Mouse (Mus musculus): ENCODE results near the gene Myoz1. TPM values are rescaled to one million over a fixed set of nuclear protein-coding genes. Genes with fewer than 3 reads are reported as not detected.

Gene Myoz1
- polyA plus RNA-seq, 1 experiment = 0.50 TPM

DNA sequence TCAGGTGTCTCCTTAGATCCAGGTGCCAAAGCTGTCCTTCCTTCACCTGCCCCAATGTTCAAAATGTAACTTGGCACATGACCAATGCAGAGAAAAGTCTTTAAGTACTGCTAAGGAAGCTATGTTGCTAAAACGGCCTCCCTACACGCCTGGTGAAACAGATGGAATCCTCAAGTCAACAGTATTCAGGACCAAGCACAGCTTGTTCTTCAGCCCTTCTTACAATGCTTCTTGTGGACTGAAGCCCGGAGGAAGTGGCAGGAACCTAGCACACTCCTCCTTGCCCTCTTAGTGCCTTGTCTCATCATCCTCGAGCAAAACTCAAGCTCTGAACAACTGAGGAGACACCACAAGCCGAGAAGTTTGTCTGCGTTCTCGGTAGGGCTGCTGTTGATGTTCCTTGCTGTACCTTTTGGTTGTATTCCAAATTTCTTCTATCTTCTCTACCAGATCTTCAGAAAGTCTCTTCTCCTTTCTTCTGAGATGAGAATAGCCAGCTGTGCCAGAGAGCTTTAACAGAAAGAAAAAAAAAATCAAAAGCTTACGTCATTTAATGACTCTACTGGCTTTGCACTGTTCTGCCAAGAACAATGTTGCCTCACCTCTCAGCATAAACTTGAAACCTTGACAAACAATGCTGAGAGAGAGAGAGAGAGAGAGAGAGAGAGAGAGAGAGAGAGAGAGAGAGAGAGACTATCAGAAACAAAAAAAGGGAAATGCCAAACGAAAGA lies 48.8 kb downstream of the Myoz1 start:
- Histone ChIP-seq H3K79me3 (ENCODE audit: low read depth) (peaks cover 3% of the 10 kb centered on the region), H3K4me3 (ENCODE audit: insufficient read depth, poor library complexity, severe bottlenecking) (no peak overlapping the region), H3K36me3 (ENCODE audit: control insufficient read depth, insufficient read depth) (no peaks in the 10 kb centered on the region), H3K27me3 (ENCODE audit: control insufficient read depth, insufficient read depth, insufficient read length) (no peaks in the 10 kb centered on the region), H3K79me2 (ENCODE audit: control insufficient read depth, insufficient read depth) (no peaks in the 10 kb centered on the region), H3ac (ENCODE audit: control insufficient read depth, insufficient read length, low read depth) (no peak overlapping the region)
- TF ChIP-seq MAX (IDR thresholded peaks at IDR 0.05) (no peak), MYOG (IDR thresholded peaks at IDR 0.05; ENCODE audit: control insufficient read depth, extremely low read depth, insufficient read length) (no peak), FOSL1 (IDR thresholded peaks at IDR 0.05; ENCODE audit: insufficient read depth, low read length, poor library complexity, severe bottlenecking) (no peak), CEBPB (IDR thresholded peaks at IDR 0.05; ENCODE audit: low read depth) (peak; percentile 58), CTCF (IDR thresholded peaks at IDR 0.05; ENCODE audit: control insufficient read depth, insufficient read depth, insufficient read length) (no peak)

DNA sequence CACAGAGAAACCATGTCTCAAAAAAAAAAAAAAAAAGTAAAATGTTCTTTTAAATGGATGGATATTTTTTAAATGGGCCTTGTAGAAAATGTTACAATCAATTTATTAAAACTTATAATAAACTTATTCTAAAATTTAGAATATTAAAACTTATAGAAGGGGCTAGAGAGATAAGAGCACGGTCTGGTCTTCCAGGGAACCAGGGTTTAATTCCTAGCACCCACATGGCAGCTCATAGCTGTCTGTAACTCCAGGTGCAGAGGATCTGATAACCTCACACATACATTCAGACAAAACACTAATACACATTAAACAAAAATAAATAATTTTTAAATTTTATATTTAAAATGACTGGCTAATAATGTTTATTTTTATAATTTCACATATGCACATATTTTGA lies 55.1 kb downstream of the Myoz1 start:
- Histone ChIP-seq H3K27me3 (ENCODE audit: control insufficient read depth, insufficient read depth, insufficient read length) (no peaks in the 10 kb centered on the region), H3K79me2 (ENCODE audit: control insufficient read depth, insufficient read depth) (no peaks in the 10 kb centered on the region), H3K36me3 (ENCODE audit: control insufficient read depth, insufficient read depth) (no peaks in the 10 kb centered on the region), H3ac (ENCODE audit: control insufficient read depth, insufficient read length, low read depth) (no peak overlapping the region), H3K4me3 (ENCODE audit: insufficient read depth, poor library complexity, severe bottlenecking) (no peak overlapping the region), H3K79me3 (ENCODE audit: low read depth) (no peaks in the 10 kb centered on the region)
- TF ChIP-seq FOSL1 (IDR thresholded peaks at IDR 0.05; ENCODE audit: insufficient read depth, low read length, poor library complexity, severe bottlenecking) (no peak), USF1 (IDR thresholded peaks at IDR 0.05; ENCODE audit: low read depth) (no peak), MYOD1 (IDR thresholded peaks at IDR 0.05; ENCODE audit: control insufficient read depth, insufficient read length, low read depth) (no peak), CEBPB (IDR thresholded peaks at IDR 0.05; ENCODE audit: low read depth) (no peak), CTCF (IDR thresholded peaks at IDR 0.05; ENCODE audit: control insufficient read depth, insufficient read depth, insufficient read length) (no peak), MAX (IDR thresholded peaks at IDR 0.05) (no peak), MYOG (IDR thresholded peaks at IDR 0.05; ENCODE audit: control insufficient read depth, extremely low read depth, insufficient read length) (no peak)

DNA sequence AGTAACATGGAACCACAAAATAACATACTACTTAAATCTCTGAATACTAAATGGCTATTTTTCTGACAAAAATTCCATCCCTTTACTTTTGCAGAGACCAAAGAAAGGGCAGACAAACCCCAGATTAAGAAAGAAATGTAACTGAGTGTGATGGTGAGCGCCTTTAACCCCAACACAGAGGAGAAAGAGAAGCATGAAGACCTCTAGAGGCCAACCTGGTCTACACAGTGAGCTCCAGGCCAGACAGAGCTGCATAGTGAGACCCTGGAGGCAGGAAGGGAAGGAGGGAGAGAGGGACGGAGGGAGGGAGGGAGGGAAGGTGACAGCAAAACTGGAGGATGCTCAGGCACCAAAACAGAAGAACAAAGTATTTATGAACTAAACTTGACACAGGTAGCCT lies 56.1 kb downstream of the Myoz1 start:
- H3K36me3 ChIP-seq (ENCODE audit: control insufficient read depth, insufficient read depth) = no peaks in the 10 kb centered on the region
- H3K79me2 ChIP-seq (ENCODE audit: control insufficient read depth, insufficient read depth) = no peaks in the 10 kb centered on the region
- H3K27me3 ChIP-seq (ENCODE audit: control insufficient read depth, insufficient read depth, insufficient read length) = no peaks in the 10 kb centered on the region
- H3ac ChIP-seq (ENCODE audit: control insufficient read depth, insufficient read length, low read depth) = no peak overlapping the region
- no peaks in the 10 kb centered on the region for H3K79me3 ChIP-seq (ENCODE audit: low read depth)
- TF ChIP-seq MYOD1 (IDR thresholded peaks at IDR 0.05; ENCODE audit: control insufficient read depth, insufficient read length, low read depth) (no peak), CEBPB (IDR thresholded peaks at IDR 0.05; ENCODE audit: low read depth) (no peak), MYOG (IDR thresholded peaks at IDR 0.05; ENCODE audit: control insufficient read depth, extremely low read depth, insufficient read length) (no peak), USF1 (IDR thresholded peaks at IDR 0.05; ENCODE audit: low read depth) (no peak), CTCF (IDR thresholded peaks at IDR 0.05; ENCODE audit: control insufficient read depth, insufficient read depth, insufficient read length) (no peak), FOSL1 (IDR thresholded peaks at IDR 0.05; ENCODE audit: insufficient read depth, low read length, poor library complexity, severe bottlenecking) (no peak), MAX (IDR thresholded peaks at IDR 0.05) (no peak)
- H3K4me3 ChIP-seq (ENCODE audit: insufficient read depth, poor library complexity, severe bottlenecking) = no peak overlapping the region

DNA sequence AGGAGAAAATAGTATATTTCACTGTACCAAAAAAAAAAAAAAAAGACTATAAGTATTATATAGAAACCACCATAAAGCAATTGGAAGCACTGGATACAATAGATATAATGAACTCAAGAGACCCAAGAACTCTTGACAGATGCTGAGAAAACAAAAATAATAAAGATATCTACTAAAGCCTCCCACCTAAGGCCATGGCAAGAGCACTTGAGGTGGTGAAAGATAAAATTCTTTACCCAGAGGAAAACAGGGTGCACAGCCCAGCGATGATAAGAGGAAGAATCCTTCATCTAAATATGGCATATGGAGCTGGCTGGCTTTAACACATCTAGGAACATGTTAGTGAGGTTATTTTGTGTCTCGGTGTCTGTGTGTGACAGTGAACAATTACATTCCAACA lies 56.8 kb downstream of the Myoz1 start:
- Histone ChIP-seq H3K79me3 (ENCODE audit: low read depth) (no peaks in the 10 kb centered on the region), H3ac (ENCODE audit: control insufficient read depth, insufficient read length, low read depth) (no peak overlapping the region), H3K4me3 (ENCODE audit: insufficient read depth, poor library complexity, severe bottlenecking) (no peak overlapping the region), H3K36me3 (ENCODE audit: control insufficient read depth, insufficient read depth) (no peaks in the 10 kb centered on the region), H3K79me2 (ENCODE audit: control insufficient read depth, insufficient read depth) (no peaks in the 10 kb centered on the region), H3K27me3 (ENCODE audit: control insufficient read depth, insufficient read depth, insufficient read length) (no peaks in the 10 kb centered on the region)
- TF ChIP-seq USF1 (IDR thresholded peaks at IDR 0.05; ENCODE audit: low read depth) (no peak), FOSL1 (IDR thresholded peaks at IDR 0.05; ENCODE audit: insufficient read depth, low read length, poor library complexity, severe bottlenecking) (no peak), MAX (IDR thresholded peaks at IDR 0.05) (no peak), CTCF (IDR thresholded peaks at IDR 0.05; ENCODE audit: control insufficient read depth, insufficient read depth, insufficient read length) (no peak), CEBPB (IDR thresholded peaks at IDR 0.05; ENCODE audit: low read depth) (no peak), MYOG (IDR thresholded peaks at IDR 0.05; ENCODE audit: control insufficient read depth, extremely low read depth, insufficient read length) (no peak), MYOD1 (IDR thresholded peaks at IDR 0.05; ENCODE audit: control insufficient read depth, insufficient read length, low read depth) (no peak)

Small RNAs within 50 kb of the gene (microRNA-seq; reads per million reads assigned to microRNA genes)
- gene Mir6946 (ENCODE audit: borderline microRNAs expressed) = 1.8 reads per million, percentile 38 among the genes with 10 or more reads in this experiment

Other genes with a start within 250 kb of the Myoz1 start
- gene Cfap70, start 204.3 kb downstream of the Myoz1 start, polyA plus RNA-seq (2012; fragmentation: generic; extraction: Trizol) = 0.01 TPM
- 47.9 TPM for gene Anxa7, start 176.4 kb downstream of the Myoz1 start, polyA plus RNA-seq (2012; fragmentation: generic; extraction: Trizol)
- gene Mss51, start 159.6 kb downstream of the Myoz1 start, polyA plus RNA-seq (2012; fragmentation: generic; extraction: Trizol) = 0.28 TPM
- gene Ppp3cb, start 110.0 kb downstream of the Myoz1 start, polyA plus RNA-seq (2012; fragmentation: generic; extraction: Trizol) = 29.9 TPM
- 3.3 TPM for gene Usp54, start 15.5 kb downstream of the Myoz1 start, polyA plus RNA-seq (2012; fragmentation: generic; extraction: Trizol)
- 42.3 TPM for gene Synpo2l, start 11.8 kb upstream of the Myoz1 start, polyA plus RNA-seq (2012; fragmentation: generic; extraction: Trizol)
- 63.4 TPM for gene Sec24c, start 17.8 kb upstream of the Myoz1 start, polyA plus RNA-seq (2012; fragmentation: generic; extraction: Trizol)
- gene Fut11, start 38.4 kb upstream of the Myoz1 start, polyA plus RNA-seq (2012; fragmentation: generic; extraction: Trizol) = 6.3 TPM
- 177 TPM for gene Chchd1, start 46.5 kb upstream of the Myoz1 start, polyA plus RNA-seq (2012; fragmentation: generic; extraction: Trizol)
- gene Zswim8, start 51.0 kb upstream of the Myoz1 start, polyA plus RNA-seq (2012; fragmentation: generic; extraction: Trizol) = 74.0 TPM
- 13.5 TPM for gene Ndst2, start 78.0 kb upstream of the Myoz1 start, polyA plus RNA-seq (2012; fragmentation: generic; extraction: Trizol)
- gene Camk2g, start 137.5 kb upstream of the Myoz1 start, polyA plus RNA-seq (2012; fragmentation: generic; extraction: Trizol) = 74.2 TPM
- 106 TPM for gene Plau, start 180.1 kb upstream of the Myoz1 start, polyA plus RNA-seq (2012; fragmentation: generic; extraction: Trizol)

All from C2C12 (cell line).